Mouse (Mus musculus) CH12.LX (cell line): ENCODE results near the gene Glra1.

Experiments
- BHLHE40 ChIP-seq: IDR thresholded peaks from 2 replicates; pipeline ENCODE4 v1.6.1; 2011; ENCODE audit warnings: mild to moderate bottlenecking, low read depth, low read length, improper control_type of control experiment
- CTCF ChIP-seq, 2 experiments: IDR thresholded peaks in 1 of 2; conservative IDR thresholded peaks in 1 of 2; 2 replicates each; pipeline ENCODE4 v1.5.1; 2011 to 2012; ENCODE audit warnings: low read depth in 2 of 2, low read length in 2 of 2, improper control_type of control experiment in 1 of 2, inconsistent platforms in 1 of 2, mild to moderate bottlenecking in 1 of 2, moderate library complexity in 1 of 2
- EP300 ChIP-seq: IDR thresholded peaks from 2 replicates; pipeline ENCODE4 v1.6.1; 2011; ENCODE audit warnings: low read length, improper control_type of control experiment
- ETS1 ChIP-seq: conservative IDR thresholded peaks from 2 replicates; pipeline ENCODE4 v1.6.1; 2012; ENCODE audit warnings: low read depth, mild to moderate bottlenecking, inconsistent platforms, low read length, improper control_type of control experiment, moderate library complexity
- GABPA ChIP-seq: IDR thresholded peaks from 2 replicates; pipeline ENCODE4 v1.6.1; 2012; ENCODE audit warnings: low read depth, low read length, improper control_type of control experiment, inconsistent platforms; ENCODE audit not compliant: insufficient replicate concordance
- HCFC1 ChIP-seq: IDR thresholded peaks from 2 replicates; pipeline ENCODE4 v1.6.1; 2012; ENCODE audit warnings: low read depth, mild to moderate bottlenecking, inconsistent platforms, low read length, improper control_type of control experiment
- KAT2A ChIP-seq: IDR thresholded peaks from 2 replicates; pipeline ENCODE4 v1.6.1; 2012; ENCODE audit warnings: low read length, improper control_type of control experiment, inconsistent platforms; ENCODE audit not compliant: insufficient replicate concordance
- MXI1 ChIP-seq: IDR thresholded peaks from 2 replicates; pipeline ENCODE4 v1.6.1; 2011; ENCODE audit warnings: mild to moderate bottlenecking, low read depth, low read length, improper control_type of control experiment
- MYC ChIP-seq: IDR thresholded peaks from 2 replicates; pipeline ENCODE4 v1.6.1; 2011; ENCODE audit warnings: low read depth, mild to moderate bottlenecking, improper control_type of control experiment, low read length
- POLR2A ChIP-seq: IDR thresholded peaks from 2 replicates; pipeline ENCODE4 v1.6.1; 2011; ENCODE audit warnings: low read depth, mild to moderate bottlenecking, improper control_type of control experiment, low read length
- USF1 ChIP-seq: IDR thresholded peaks from 2 replicates; pipeline ENCODE4 v1.6.1; 2014; ENCODE audit warnings: low read depth, mild to moderate bottlenecking, inconsistent platforms, low read length, improper control_type of control experiment
- ZKSCAN1 ChIP-seq: IDR thresholded peaks from 2 replicates; pipeline ENCODE4 v1.6.1; 2012; ENCODE audit warnings: low read depth, inconsistent platforms, low read length, improper control_type of control experiment, borderline replicate concordance

GRCm38 (mm10) chr11:55542671-55543070 is 65.3 kb downstream of the Glra1 start:
- no peak for TF ChIP-seq CTCF (conservative IDR thresholded peaks at IDR 0.05 in 1 of 2, IDR thresholded peaks at IDR 0.05 in 1 of 2; ENCODE audit: low read depth in 2 of 2, low read length in 2 of 2)
- TF ChIP-seq MXI1: no peak
- TF ChIP-seq POLR2A: no peak
- no peak for TF ChIP-seq MYC
- no peak for TF ChIP-seq KAT2A
- no peak for TF ChIP-seq ETS1
- no peak for TF ChIP-seq USF1
- TF ChIP-seq GABPA: no peak
- no peak for TF ChIP-seq ZKSCAN1
- TF ChIP-seq BHLHE40: no peak
- no peak for TF ChIP-seq HCFC1
- TF ChIP-seq EP300: no peak
